Mouse (Mus musculus): ENCODE results near the gene Lclat1. TPM values are rescaled to one million over a fixed set of nuclear protein-coding genes. Genes with fewer than 3 reads are reported as not detected.

Gene Lclat1
- polyA plus RNA-seq, 1 experiment from 2014 or later, result 24.3 TPM

DNA sequence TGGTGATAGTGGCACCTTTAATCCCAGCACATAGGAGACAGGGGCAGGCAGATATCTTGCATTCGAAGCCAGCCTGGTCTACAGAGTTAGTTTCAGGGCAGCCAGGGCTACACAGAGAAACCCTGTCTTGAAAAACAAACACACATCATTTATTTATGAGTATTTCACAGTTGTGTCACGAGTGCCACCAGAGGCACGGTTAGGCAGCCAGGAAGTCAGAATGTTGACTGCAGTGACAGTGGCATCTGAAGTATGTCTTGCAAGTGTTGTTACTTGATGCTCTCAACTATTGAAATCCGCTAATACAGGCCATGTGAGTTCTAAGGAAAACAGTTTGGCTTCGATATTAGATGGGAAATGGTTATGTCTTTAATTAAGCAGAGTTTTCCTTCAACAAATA is 67.9 kb downstream of the Lclat1 start:
- no peak for TF ChIP-seq CTCF (IDR thresholded peaks at IDR 0.05; ENCODE audit: low read depth)
- Histone ChIP-seq H3K4me1 (replicated peaks; ENCODE audit: control insufficient read depth, insufficient read depth, low read length) (no peaks in the 10 kb centered on the region), H3K4me3 (ENCODE audit: low read depth, low read length) (no peak overlapping the region), H3K4me2 (replicated peaks; ENCODE audit: low read depth) (no peak overlapping the region), H3K27ac (ENCODE audit: low read depth, low read length) (no peak overlapping the region), H3K9me3 (ENCODE audit: control insufficient read depth) (no peaks in the 10 kb centered on the region), H3K27me3 (replicated peaks; ENCODE audit: control insufficient read depth, insufficient read depth, low read length) (no peaks in the 10 kb centered on the region), H3K9ac (ENCODE audit: low read depth, low read length) (no peak overlapping the region), H3K36me3 (ENCODE audit: control insufficient read depth, insufficient read depth) (peaks cover 3% of the 10 kb centered on the region; the same call in 1 of the 2 replicates)
- 73% methylated on average over 5 of the region's 5 CpGs for WGBS
- ATAC-seq, result no peak

DNA sequence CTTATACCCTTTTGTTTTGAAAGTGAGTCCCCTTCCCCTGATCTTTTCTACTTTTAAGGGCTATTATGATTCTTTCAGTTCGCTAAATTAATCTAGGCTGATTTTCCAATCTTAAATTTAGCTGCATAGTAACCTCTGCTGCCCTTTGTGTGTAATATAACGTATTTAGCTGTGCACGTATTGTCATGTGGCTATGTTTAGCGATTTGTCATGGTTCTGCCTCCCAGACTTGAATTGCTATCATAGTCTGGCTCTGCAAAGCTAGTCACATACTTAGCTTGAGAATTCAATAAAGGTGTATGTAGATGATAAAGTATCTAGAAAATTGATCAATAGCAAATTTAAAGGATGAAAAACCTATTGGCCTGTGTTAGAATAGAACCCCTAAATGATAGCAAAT is 69.3 kb downstream of the Lclat1 start:
- Histone ChIP-seq H3K9me3 (ENCODE audit: control insufficient read depth) (no peaks in the 10 kb centered on the region), H3K27ac (ENCODE audit: low read depth, low read length) (no peak overlapping the region)

DNA sequence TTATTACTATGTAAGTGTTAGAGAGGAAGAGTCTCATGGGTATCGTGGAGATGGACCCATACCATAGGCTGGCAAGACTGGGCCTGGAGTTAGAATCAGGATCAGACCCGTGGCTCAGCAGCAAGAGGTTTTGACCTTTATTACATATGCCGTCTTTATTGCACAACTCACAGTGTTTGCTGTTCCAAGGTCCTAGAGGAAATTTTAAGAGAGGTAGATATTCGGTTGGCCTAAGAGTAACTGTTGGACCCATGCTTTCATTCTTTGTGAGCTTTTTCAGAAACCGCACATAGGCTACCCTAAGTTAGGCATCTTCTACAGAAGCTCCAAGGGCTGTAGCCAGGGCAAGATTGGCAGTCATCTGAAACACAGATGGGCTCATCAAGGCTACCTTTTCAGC is 79.1 kb downstream of the Lclat1 start:
- Histone ChIP-seq H3K4me2 (replicated peaks; ENCODE audit: low read depth) (no peak overlapping the region), H3K4me3 (ENCODE audit: low read depth, low read length) (no peak overlapping the region), H3K9ac (ENCODE audit: low read depth, low read length) (no peak overlapping the region), H3K27me3 (replicated peaks; ENCODE audit: control insufficient read depth, insufficient read depth, low read length) (no peaks in the 10 kb centered on the region), H3K27ac (ENCODE audit: low read depth, low read length) (no peak overlapping the region), H3K9me3 (ENCODE audit: control insufficient read depth) (no peaks in the 10 kb centered on the region), H3K4me1 (replicated peaks; ENCODE audit: control insufficient read depth, insufficient read depth, low read length) (no peaks in the 10 kb centered on the region; the same call in 1 of the 2 replicates), H3K36me3 (ENCODE audit: control insufficient read depth, insufficient read depth) (peaks cover 12% of the 10 kb centered on the region; the same call in 1 of the 2 replicates)
- ATAC-seq, result no peak
- 66% methylated on average over 5 of the region's 5 CpGs for WGBS
- no peak for TF ChIP-seq CTCF (IDR thresholded peaks at IDR 0.05; ENCODE audit: low read depth)

More for the DNA sequence above, 69.3 kb downstream of the Lclat1 start:
- H3K4me3 ChIP-seq (ENCODE audit: low read depth, low read length), result no peak overlapping the region
- no peak for TF ChIP-seq CTCF (IDR thresholded peaks at IDR 0.05; ENCODE audit: low read depth)
- no peaks in the 10 kb centered on the region; the same call in 1 of the 2 replicates for H3K36me3 ChIP-seq (ENCODE audit: control insufficient read depth, insufficient read depth)
- no peaks in the 10 kb centered on the region for H3K4me1 ChIP-seq (replicated peaks; ENCODE audit: control insufficient read depth, insufficient read depth, low read length)
- H3K9ac ChIP-seq (ENCODE audit: low read depth, low read length), result no peak overlapping the region
- no peaks in the 10 kb centered on the region for H3K27me3 ChIP-seq (replicated peaks; ENCODE audit: control insufficient read depth, insufficient read depth, low read length)
- no peak for ATAC-seq
- no peak overlapping the region for H3K4me2 ChIP-seq (replicated peaks; ENCODE audit: low read depth)
- WGBS, result 93% methylated on average over 4 of the region's 4 CpGs

DNA sequence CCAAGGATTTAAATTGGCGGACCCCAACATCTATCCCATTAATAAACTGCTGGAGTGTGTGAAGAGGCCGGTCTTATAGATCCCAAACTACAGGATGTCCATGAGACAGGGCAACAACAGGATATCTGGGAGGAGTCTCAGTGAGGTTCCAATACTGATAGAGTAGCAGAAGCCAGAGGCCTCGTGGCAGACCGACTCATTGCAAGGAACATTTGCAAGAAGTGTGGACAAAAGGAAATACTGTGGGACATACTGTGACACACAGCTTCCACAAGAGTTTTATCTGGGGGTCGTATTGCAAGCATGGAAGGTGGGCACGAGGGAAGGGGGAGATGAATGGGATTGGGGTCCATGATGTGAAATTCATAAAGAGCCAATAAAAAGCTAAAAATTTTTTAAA is 86.4 kb downstream of the Lclat1 start:
- H3K9me3 ChIP-seq (ENCODE audit: control insufficient read depth), result no peaks in the 10 kb centered on the region
- no peak for TF ChIP-seq CTCF (IDR thresholded peaks at IDR 0.05; ENCODE audit: low read depth)
- no peaks in the 10 kb centered on the region; the same call in 1 of the 2 replicates for H3K4me1 ChIP-seq (replicated peaks; ENCODE audit: control insufficient read depth, insufficient read depth, low read length)
- peaks cover 14% of the 10 kb centered on the region; the same call in 1 of the 2 replicates for H3K36me3 ChIP-seq (ENCODE audit: control insufficient read depth, insufficient read depth)
- H3K27me3 ChIP-seq (replicated peaks; ENCODE audit: control insufficient read depth, insufficient read depth, low read length), result no peaks in the 10 kb centered on the region
- H3K9ac ChIP-seq (ENCODE audit: low read depth, low read length), result no peak overlapping the region
- no peak overlapping the region for H3K4me3 ChIP-seq (ENCODE audit: low read depth, low read length)
- H3K27ac ChIP-seq (ENCODE audit: low read depth, low read length), result no peak overlapping the region; the same call in 1 of the 2 replicates
- no peak for ATAC-seq
- WGBS, result 81% methylated on average over 6 of the region's 6 CpGs
- H3K4me2 ChIP-seq (replicated peaks; ENCODE audit: low read depth), result no peak overlapping the region

DNA sequence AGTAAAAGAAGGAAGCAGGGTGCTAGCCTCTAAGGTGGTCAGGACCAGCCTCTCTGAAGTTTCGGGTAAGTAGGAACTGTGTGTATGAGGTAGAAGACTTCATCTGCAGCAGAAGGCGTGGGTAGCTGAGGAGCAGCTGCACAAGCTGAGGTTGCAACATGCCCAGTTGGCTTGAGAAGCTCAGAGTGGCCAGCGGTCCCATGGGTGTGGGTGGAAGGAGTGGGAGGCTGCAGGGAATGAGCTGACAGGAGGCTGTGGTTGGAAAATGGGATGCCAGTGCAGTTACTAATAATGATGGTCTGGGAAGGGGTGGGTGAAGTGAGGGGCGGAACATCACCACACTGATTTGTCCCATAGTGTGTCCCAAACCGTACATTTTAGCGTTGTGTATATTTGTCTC is 86.8 kb downstream of the Lclat1 start:
- Histone ChIP-seq H3K9ac (ENCODE audit: low read depth, low read length) (no peak overlapping the region), H3K27ac (ENCODE audit: low read depth, low read length) (no peak overlapping the region), H3K4me2 (replicated peaks; ENCODE audit: low read depth) (no peak overlapping the region), H3K36me3 (ENCODE audit: control insufficient read depth, insufficient read depth) (peaks cover 14% of the 10 kb centered on the region; the same call in 1 of the 2 replicates), H3K9me3 (ENCODE audit: control insufficient read depth) (no peaks in the 10 kb centered on the region), H3K4me1 (replicated peaks; ENCODE audit: control insufficient read depth, insufficient read depth, low read length) (no peaks in the 10 kb centered on the region; the same call in 1 of the 2 replicates), H3K27me3 (replicated peaks; ENCODE audit: control insufficient read depth, insufficient read depth, low read length) (no peaks in the 10 kb centered on the region), H3K4me3 (ENCODE audit: low read depth, low read length) (no peak overlapping the region)
- whole genome bisulfite sequencing, result 94% methylated on average over 6 of the region's 6 CpGs
- no peak for ATAC-seq
- no peak for TF ChIP-seq CTCF (IDR thresholded peaks at IDR 0.05; ENCODE audit: low read depth)

DNA sequence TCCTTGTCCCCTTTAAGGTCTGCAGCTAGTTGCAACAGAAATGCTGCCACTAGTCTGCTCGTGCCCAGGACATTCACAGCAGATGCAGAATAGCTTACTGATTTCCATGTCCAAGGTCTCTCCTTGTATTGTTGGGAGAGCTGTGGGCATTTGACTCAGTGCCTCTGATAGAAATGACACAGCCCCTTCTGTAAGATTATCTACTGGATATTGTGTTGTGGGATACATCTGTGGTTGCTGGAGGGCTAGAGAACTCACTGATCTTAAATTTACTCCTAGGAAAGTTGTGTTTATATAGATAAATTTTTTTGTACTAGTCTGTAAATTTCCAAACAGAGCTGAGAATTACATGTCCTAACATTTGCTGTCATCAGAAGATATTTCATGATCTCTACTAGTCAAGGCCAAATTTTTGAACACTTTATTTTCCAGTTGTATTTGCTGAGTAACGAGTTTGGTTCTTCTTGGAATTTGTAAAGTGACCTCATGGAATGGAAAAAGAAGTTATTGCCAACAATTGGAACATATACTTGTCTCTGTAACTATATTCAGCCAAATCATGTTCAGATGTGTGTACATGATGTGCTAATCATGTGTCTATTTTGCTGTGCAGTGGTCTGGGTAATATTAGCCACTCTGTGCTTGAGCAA is 87.4 kb downstream of the Lclat1 start:
- 73% methylated on average over 2 of the region's 2 CpGs for WGBS
- H3K36me3 ChIP-seq (ENCODE audit: control insufficient read depth, insufficient read depth), result peaks cover 14% of the 10 kb centered on the region; the same call in 1 of the 2 replicates
- no peak overlapping the region for H3K27ac ChIP-seq (ENCODE audit: low read depth, low read length)
- no peak for ATAC-seq
- H3K4me1 ChIP-seq (replicated peaks; ENCODE audit: control insufficient read depth, insufficient read depth, low read length), result no peaks in the 10 kb centered on the region
- H3K27me3 ChIP-seq (replicated peaks; ENCODE audit: control insufficient read depth, insufficient read depth, low read length), result no peaks in the 10 kb centered on the region
- no peak overlapping the region for H3K4me3 ChIP-seq (ENCODE audit: low read depth, low read length)
- TF ChIP-seq CTCF (IDR thresholded peaks at IDR 0.05; ENCODE audit: low read depth), result no peak
- H3K9me3 ChIP-seq (ENCODE audit: control insufficient read depth), result no peaks in the 10 kb centered on the region
- no peak overlapping the region for H3K9ac ChIP-seq (ENCODE audit: low read depth, low read length)
- H3K4me2 ChIP-seq (replicated peaks; ENCODE audit: low read depth), result no peak overlapping the region

Data from intestine, postnatal 0 days (tissue).